Mouse (Mus musculus) midbrain, embryonic 12.5 days (tissue): ENCODE measurements at regions not wholly inside any gene's neighbourhood (a gene's known extent, or its start where the extent isn't known, plus 50 kb on each side); places are given as distances from the start of the nearest gene placed in this dataset.

Source experiments
- ATAC-seq: fragments of 200-750 bp; cut with Nextera tagmentation; 2 replicates; pipeline ENCODE4 v1.8.0; 2017; ENCODE audit warnings: low read depth, moderate TSS enrichment, moderate library complexity; ENCODE audit not compliant: low FRiP score
- H3K27ac ChIP-seq: fragments of 300-500 bp; sonication (generic); replicated peaks from 2 replicates; pipeline ENCODE4 v1.5.1; 2016; ENCODE audit warnings: mild to moderate bottlenecking
- H3K27me3 ChIP-seq: fragments of 300-500 bp; sonication (generic); 2 replicates; pipeline ENCODE4 v1.6.1; 2016; ENCODE audit warnings: mild to moderate bottlenecking
- H3K36me3 ChIP-seq: fragments of 300-500 bp; sonication (generic); 2 replicates; pipeline ENCODE4 v1.6.1; 2016
- H3K4me1 ChIP-seq: fragments of 300-500 bp; sonication (generic); 2 replicates; pipeline ENCODE4 v1.6.1; 2016
- H3K4me2 ChIP-seq: fragments of 300-500 bp; sonication (generic); replicated peaks from 2 replicates; pipeline ENCODE4 v1.6.1; 2016; ENCODE audit warnings: mild to moderate bottlenecking, moderate library complexity
- H3K4me3 ChIP-seq: fragments of 300-500 bp; sonication (generic); 2 replicates; pipeline ENCODE4 v1.5.1; 2016; ENCODE audit warnings: mild to moderate bottlenecking
- H3K9ac ChIP-seq: fragments of 300-500 bp; sonication (generic); replicated peaks from 2 replicates; pipeline ENCODE4 v1.6.1; 2016; ENCODE audit warnings: mild to moderate bottlenecking, moderate library complexity
- H3K9me3 ChIP-seq: fragments of 300-500 bp; sonication (generic); 2 replicates; pipeline ENCODE4 v1.6.1; 2016; ENCODE audit warnings: mild to moderate bottlenecking
- WGBS: fragments of 180-500 bp; shearing (Covaris S2); methylation state at CpG from one replicate; pipeline ENCODE4 v1.1.7; 2016; 5-methylcytosine and 5-hydroxymethylcytosine counted together

- Histone ChIP-seq H3K27me3 (no peaks in the 10 kb centered on the region), H3K27ac (no peak overlapping the region), H3K4me1 (0 out of 2 replicates have a peak, but pooled peaks cover 5% of the 10 kb centered on the region), H3K4me3 (no peak overlapping the region), H3K4me2 (no peak overlapping the region), H3K9ac (no peak overlapping the region), H3K36me3 (no peaks in the 10 kb centered on the region), H3K9me3 (no peaks in the 10 kb centered on the region)
- 87% methylated on average over 5 of the region's 5 CpGs for WGBS
- no peak for ATAC-seq
Observed at GRCm38 (mm10) chr13:26518425-26518824, 251.5 kb downstream of the Hdgfl1 start.

GRCm38 (mm10) chr13:26517646-26518045 is 252.3 kb downstream of the Hdgfl1 start:
- Histone ChIP-seq H3K4me3 (no peak overlapping the region), H3K27me3 (no peaks in the 10 kb centered on the region), H3K4me1 (0 out of 2 replicates have a peak, but pooled peaks cover 5% of the 10 kb centered on the region), H3K27ac (no peak overlapping the region), H3K9me3 (no peaks in the 10 kb centered on the region), H3K4me2 (no peak overlapping the region), H3K36me3 (no peaks in the 10 kb centered on the region), H3K9ac (no peak overlapping the region)
- 58% methylated on average over 4 of the region's 4 CpGs for WGBS
- no peak for ATAC-seq

GRCm38 (mm10) chr13:26510448-26510847 is 259.5 kb downstream of the Hdgfl1 start:
- WGBS = 87% methylated on average over 4 of the region's 4 CpGs

GRCm38 (mm10) chr13:26509841-26510240 is 260.1 kb downstream of the Hdgfl1 start:
- no peaks in the 10 kb centered on the region for H3K27me3 ChIP-seq
- no peaks in the 10 kb centered on the region for H3K4me1 ChIP-seq
- no peaks in the 10 kb centered on the region for H3K9me3 ChIP-seq
- H3K36me3 ChIP-seq = no peaks in the 10 kb centered on the region
- no peak overlapping the region for H3K4me3 ChIP-seq
- no peak for ATAC-seq
- 94% methylated on average over 3 of the region's 3 CpGs for WGBS
- H3K27ac ChIP-seq = no peak overlapping the region
- no peak overlapping the region for H3K4me2 ChIP-seq
- no peak overlapping the region for H3K9ac ChIP-seq

More at GRCm38 (mm10) chr13:26510448-26510847, 259.5 kb downstream of the Hdgfl1 start:
- Histone ChIP-seq H3K27ac (no peak overlapping the region), H3K4me3 (no peak overlapping the region), H3K27me3 (no peaks in the 10 kb centered on the region), H3K4me2 (no peak overlapping the region), H3K4me1 (no peaks in the 10 kb centered on the region), H3K9ac (no peak overlapping the region), H3K9me3 (no peaks in the 10 kb centered on the region), H3K36me3 (no peaks in the 10 kb centered on the region)
- ATAC-seq = no peak

- 92% methylated on average over 1 of the region's 1 CpGs for WGBS
- no peak overlapping the region for H3K9ac ChIP-seq
- H3K27ac ChIP-seq = no peak overlapping the region
- no peak overlapping the region for H3K4me3 ChIP-seq
- H3K9me3 ChIP-seq = no peaks in the 10 kb centered on the region
- ATAC-seq = no peak
- no peaks in the 10 kb centered on the region for H3K36me3 ChIP-seq
- no peaks in the 10 kb centered on the region for H3K27me3 ChIP-seq
- H3K4me1 ChIP-seq = no peaks in the 10 kb centered on the region
- H3K4me2 ChIP-seq = no peak overlapping the region
Observed at GRCm38 (mm10) chr13:26503744-26504143, 266.2 kb downstream of the Hdgfl1 start.

GRCm38 (mm10) chr13:26497086-26497485 is 272.9 kb downstream of the Hdgfl1 start:
- H3K27ac ChIP-seq = no peak overlapping the region
- H3K4me3 ChIP-seq = no peak overlapping the region
- H3K27me3 ChIP-seq = no peaks in the 10 kb centered on the region
- H3K4me1 ChIP-seq = no peaks in the 10 kb centered on the region
- no peaks in the 10 kb centered on the region for H3K9me3 ChIP-seq
- no peak overlapping the region for H3K4me2 ChIP-seq
- WGBS = 69% methylated on average over 2 of the region's 2 CpGs
- H3K9ac ChIP-seq = no peak overlapping the region
- no peaks in the 10 kb centered on the region for H3K36me3 ChIP-seq
- ATAC-seq = no peak

GRCm38 (mm10) chr13:26495871-26496270 is 274.1 kb downstream of the Hdgfl1 start:
- no peak overlapping the region for H3K9ac ChIP-seq
- no peaks in the 10 kb centered on the region for H3K9me3 ChIP-seq
- no peaks in the 10 kb centered on the region for H3K36me3 ChIP-seq
- ATAC-seq = no peak
- H3K27me3 ChIP-seq = no peaks in the 10 kb centered on the region
- no peak overlapping the region for H3K4me2 ChIP-seq
- no peaks in the 10 kb centered on the region for H3K4me1 ChIP-seq
- H3K27ac ChIP-seq = no peak overlapping the region
- no peak overlapping the region for H3K4me3 ChIP-seq

GRCm38 (mm10) chr13:26469343-26469742 is 300.6 kb downstream of the Hdgfl1 start:
- no peak for ATAC-seq
- no peak overlapping the region for H3K9ac ChIP-seq
- no peak overlapping the region for H3K27ac ChIP-seq
- H3K4me2 ChIP-seq = no peak overlapping the region
- H3K4me3 ChIP-seq = no peak overlapping the region
- no peaks in the 10 kb centered on the region for H3K36me3 ChIP-seq
- WGBS = 66% methylated on average over 3 of the region's 3 CpGs
- no peaks in the 10 kb centered on the region; the same call in 1 of the 2 replicates for H3K4me1 ChIP-seq
- no peaks in the 10 kb centered on the region for H3K9me3 ChIP-seq
- no peaks in the 10 kb centered on the region for H3K27me3 ChIP-seq

- H3K4me3 ChIP-seq = no peak overlapping the region
- no peak overlapping the region for H3K9ac ChIP-seq
- H3K4me2 ChIP-seq = no peak overlapping the region
- H3K27me3 ChIP-seq = no peaks in the 10 kb centered on the region
- H3K27ac ChIP-seq = no peak overlapping the region
- H3K9me3 ChIP-seq = no peaks in the 10 kb centered on the region
- H3K4me1 ChIP-seq = no peaks in the 10 kb centered on the region; the same call in 1 of the 2 replicates
- ATAC-seq = no peak
- H3K36me3 ChIP-seq = no peaks in the 10 kb centered on the region
Observed at GRCm38 (mm10) chr13:26467526-26467925, 302.4 kb downstream of the Hdgfl1 start.

- WGBS = 62% methylated on average over 2 of the region's 2 CpGs
- H3K9ac ChIP-seq = no peak overlapping the region
- ATAC-seq = no peak
- H3K27ac ChIP-seq = no peak overlapping the region
- H3K36me3 ChIP-seq = no peaks in the 10 kb centered on the region
- no peak overlapping the region for H3K4me2 ChIP-seq
- H3K27me3 ChIP-seq = no peaks in the 10 kb centered on the region
- no peaks in the 10 kb centered on the region for H3K9me3 ChIP-seq
- no peak overlapping the region for H3K4me3 ChIP-seq
- H3K4me1 ChIP-seq = no peaks in the 10 kb centered on the region; the same call in 1 of the 2 replicates
Observed at GRCm38 (mm10) chr13:26464523-26464922, 305.4 kb downstream of the Hdgfl1 start.

GRCm38 (mm10) chr13:26464096-26464495 is 305.9 kb downstream of the Hdgfl1 start:
- H3K36me3 ChIP-seq = no peaks in the 10 kb centered on the region
- H3K4me1 ChIP-seq = no peaks in the 10 kb centered on the region; the same call in 1 of the 2 replicates
- no peaks in the 10 kb centered on the region for H3K27me3 ChIP-seq
- no peak for ATAC-seq
- H3K27ac ChIP-seq = no peak overlapping the region
- H3K9me3 ChIP-seq = no peaks in the 10 kb centered on the region
- H3K9ac ChIP-seq = no peak overlapping the region
- no peak overlapping the region for H3K4me3 ChIP-seq
- no peak overlapping the region for H3K4me2 ChIP-seq

GRCm38 (mm10) chr13:26457487-26458253 is 312.3 kb downstream of the Hdgfl1 start:
- no peaks in the 10 kb centered on the region for H3K9me3 ChIP-seq
- H3K27me3 ChIP-seq = no peaks in the 10 kb centered on the region
- 91% methylated on average over 4 of the region's 4 CpGs for WGBS
- no peak overlapping the region for H3K4me2 ChIP-seq
- no peak overlapping the region for H3K4me3 ChIP-seq
- H3K36me3 ChIP-seq = no peaks in the 10 kb centered on the region
- H3K27ac ChIP-seq = no peak overlapping the region
- no peaks in the 10 kb centered on the region for H3K4me1 ChIP-seq
- H3K9ac ChIP-seq = no peak overlapping the region
- ATAC-seq = no peak

GRCm38 (mm10) chr13:26426639-26427038 is 343.3 kb downstream of the Hdgfl1 start:
- Histone ChIP-seq H3K27ac (no peak overlapping the region), H3K27me3 (no peaks in the 10 kb centered on the region), H3K36me3 (no peaks in the 10 kb centered on the region), H3K4me2 (no peak overlapping the region), H3K4me3 (no peak overlapping the region), H3K9me3 (no peaks in the 10 kb centered on the region), H3K9ac (no peak overlapping the region), H3K4me1 (no peaks in the 10 kb centered on the region)
- WGBS = 92% methylated on average over 4 of the region's 4 CpGs
- no peak for ATAC-seq
